In genomic region chr7:98084541-98085293, GRCm38 (mm10) we compare ENCODE assay signal across 9 mouse cellular contexts. TPM values are rescaled to one million over a fixed set of nuclear protein-coding genes. Genes with fewer than 3 reads are reported as not detected.
DNase-seq lines count a peak whose midpoint lies in the region; ATAC-seq lines count a peak whose summit lies in the region.
"Had no signal": no experiment of that assay in that cellular context is flagged by ENCODE, and none has a peak within 500 bp of the region (broad histone marks: within the 10 kb centered on the region; RNA-seq: fewer than 3 reads in every experiment).

No protein-coding gene starts in this region.

- peak overlapping the region; percentile 8; the same call in 1 of the 2 replicates for H3K9ac ChIP-seq in forebrain, embryonic 13.5 days
- H3K9ac ChIP-seq in forebrain, embryonic 16.5 days (replicated peaks; ENCODE audit: low read depth, low read length): no peak overlapping the region
- 0 out of 2 replicates have a peak overlapping the region, but pooled peaks have one; percentile 15 for H3K9ac ChIP-seq in embryonic facial prominence, embryonic 12.5 days
- H3K9ac ChIP-seq in kidney, embryonic 15.5 days: no peak overlapping the region

- peaks cover 10% of the 10 kb centered on the region for H3K4me1 ChIP-seq in forebrain, embryonic 13.5 days
- 0 out of 2 replicates have a peak, but pooled peaks cover 2% of the 10 kb centered on the region for H3K4me1 ChIP-seq in forebrain, embryonic 16.5 days (replicated peaks; ENCODE audit: control insufficient read depth, insufficient read depth, low read length)
- H3K4me1 ChIP-seq in embryonic facial prominence, embryonic 12.5 days: peaks cover 19% of the 10 kb centered on the region; the same call in 1 of the 2 replicates
- H3K4me1 ChIP-seq in kidney, embryonic 15.5 days: peaks cover 24% of the 10 kb centered on the region

- H3K36me3 ChIP-seq in forebrain, embryonic 13.5 days (ENCODE audit: poor library complexity, severe bottlenecking): peaks cover 8% of the 10 kb centered on the region; the same call in 1 of the 2 replicates
- no peaks in the 10 kb centered on the region for H3K36me3 ChIP-seq in forebrain, embryonic 16.5 days (ENCODE audit: control insufficient read depth, insufficient read depth)
- H3K36me3 ChIP-seq in embryonic facial prominence, embryonic 12.5 days: no peaks in the 10 kb centered on the region
- H3K36me3 ChIP-seq in kidney, embryonic 15.5 days: no peaks in the 10 kb centered on the region; the same call in 1 of the 2 replicates

- no peaks in the 10 kb centered on the region for H3K27me3 ChIP-seq in forebrain, embryonic 13.5 days
- no peaks in the 10 kb centered on the region for H3K27me3 ChIP-seq in forebrain, embryonic 16.5 days (replicated peaks; ENCODE audit: control insufficient read depth, insufficient read depth, low read length)
- H3K27me3 ChIP-seq in embryonic facial prominence, embryonic 12.5 days: no peaks in the 10 kb centered on the region
- H3K27me3 ChIP-seq in kidney, embryonic 15.5 days: no peaks in the 10 kb centered on the region

- no peak overlapping the region for H3K4me2 ChIP-seq in forebrain, embryonic 13.5 days
- no peak overlapping the region for H3K4me2 ChIP-seq in forebrain, embryonic 16.5 days (ENCODE audit: low read length)
- no peak overlapping the region for H3K4me2 ChIP-seq in embryonic facial prominence, embryonic 12.5 days (replicated peaks)
- H3K4me2 ChIP-seq in kidney, embryonic 15.5 days: peak overlapping the region; percentile 25

- no peaks in the 10 kb centered on the region for H3K9me3 ChIP-seq in forebrain, embryonic 13.5 days (replicated peaks)
- H3K9me3 ChIP-seq in forebrain, embryonic 16.5 days (ENCODE audit: control insufficient read depth, low read length): no peaks in the 10 kb centered on the region
- no peaks in the 10 kb centered on the region for H3K9me3 ChIP-seq in embryonic facial prominence, embryonic 12.5 days
- no peaks in the 10 kb centered on the region for H3K9me3 ChIP-seq in kidney, embryonic 15.5 days (replicated peaks)

- DNase-seq in lung, postnatal 10 days: peak; percentile 73
- DNase-seq in layer of hippocampus, adult 9-10 months (ENCODE audit: low spot score): no peak
- DNase-seq in MN1 (ENCODE audit: low spot score): no peak
- DNase-seq in frontal cortex, postnatal 10 days (ENCODE audit: low spot score in 2 of 2): no peak
- DNase-seq: adrenal gland, adult 8-10 months had no signal

- no peak overlapping the region for H3K4me3 ChIP-seq in forebrain, embryonic 13.5 days
- no peak overlapping the region for H3K4me3 ChIP-seq in forebrain, embryonic 16.5 days (replicated peaks; ENCODE audit: low read length)
- no peak overlapping the region for H3K4me3 ChIP-seq in embryonic facial prominence, embryonic 12.5 days
- H3K4me3 ChIP-seq in kidney, embryonic 15.5 days (replicated peaks): no peak overlapping the region

- no peak overlapping the region for H3K27ac ChIP-seq in forebrain, embryonic 13.5 days
- H3K27ac ChIP-seq in forebrain, embryonic 16.5 days (ENCODE audit: low read length): no peak overlapping the region
- no peak overlapping the region for H3K27ac ChIP-seq in embryonic facial prominence, embryonic 12.5 days
- peak overlapping the region; percentile 48; the same call in 1 of the 2 replicates for H3K27ac ChIP-seq in kidney, embryonic 15.5 days

- ATAC-seq in forebrain, embryonic 13.5 days: no peak
- no peak for ATAC-seq in forebrain, embryonic 16.5 days
- no peak for ATAC-seq in embryonic facial prominence, embryonic 12.5 days (ENCODE audit: insufficient number of reproducible peaks, insufficient read depth, low FRiP score, low TSS enrichment)
- ATAC-seq in kidney, embryonic 15.5 days (replicated peaks; ENCODE audit: low FRiP score): 0 out of 2 replicates have a peak, but pooled peaks have one; percentile 16

- 73% methylated on average over 12 of the region's 12 CpGs for WGBS in forebrain, embryonic 13.5 days
- 72% methylated on average over 12 of the region's 12 CpGs for WGBS in forebrain, embryonic 16.5 days
- WGBS in embryonic facial prominence, embryonic 12.5 days: 44% methylated on average over 12 of the region's 12 CpGs
- whole genome bisulfite sequencing in kidney, embryonic 15.5 days: 38% methylated on average over 12 of the region's 12 CpGs

RNA-seq across cellular contexts. Expression of gene Myo7a, which starts 34.6 kb away (rescaled TPM):
- 11.8 and 14.2 TPM in 2 replicates for polyA plus RNA-seq in forebrain, embryonic 13.5 days (2015; fragmentation: Nextera tagmentation; extraction: Ambion mirVana)
- polyA plus RNA-seq in forebrain, embryonic 16.5 days (2015; fragmentation: Nextera tagmentation; extraction: Ambion mirVana): 17.9 and 18.1 TPM in 2 replicates
- 14.0 and 16.1 TPM in 2 replicates for polyA plus RNA-seq in embryonic facial prominence, embryonic 12.5 days (2016; fragmentation: Nextera tagmentation; extraction: Ambion mirVana)
- polyA plus RNA-seq in kidney, embryonic 15.5 days (2015; fragmentation: Nextera tagmentation; extraction: Ambion mirVana): 14.4 and 15.4 TPM in 2 replicates

Comparison
In these comparisons a context has a peak if more than half of its experiments do, and no peak if none do; other contexts are left out.
1. H3K9ac ChIP-seq: peak in forebrain, embryonic 13.5 days (single experiment) and embryonic facial prominence, embryonic 12.5 days (single experiment); none in forebrain, embryonic 16.5 days (single experiment) and kidney, embryonic 15.5 days (single experiment).